Mouse (Mus musculus) cerebral cortex, adult 2 months (tissue): ENCODE results near the gene Neurl1b.

Experiments used
- WGBS: fragments of 180-500 bp; shearing (Covaris S2); methylation state at CpG from one replicate; pipeline ENCODE4 v1.1.7; 2018; 5-methylcytosine and 5-hydroxymethylcytosine counted together

The Neurl1b gene

GRCm38 (mm10) chr17:26396765-26397164 lies 17.9 kb upstream of the Neurl1b start:
- 32% methylated on average over 3 of the region's 3 CpGs for WGBS

GRCm38 (mm10) chr17:26397339-26397738 lies 17.3 kb upstream of the Neurl1b start:
- WGBS: 27% methylated on average over 6 of the region's 6 CpGs

- WGBS: 50% methylated on average over 10 of the region's 10 CpGs
Measured at GRCm38 (mm10) chr17:26405340-26406100, 9.1 kb upstream of the Neurl1b start.

- WGBS: 83% methylated on average over 5 of the region's 5 CpGs
Measured at GRCm38 (mm10) chr17:26412967-26413366, 1.7 kb upstream of the Neurl1b start.

GRCm38 (mm10) chr17:26414184-26414522 lies 476 bp upstream of the Neurl1b start:
- 10% methylated on average over 5 of the region's 5 CpGs for WGBS

GRCm38 (mm10) chr17:26415355-26415865 lies 781 bp downstream of the Neurl1b start:
- WGBS: 4% methylated on average over 27 of the region's 27 CpGs

GRCm38 (mm10) chr17:26416141-26416540 lies 1.5 kb downstream of the Neurl1b start:
- WGBS: 45% methylated on average over 3 of the region's 3 CpGs

GRCm38 (mm10) chr17:26417770-26418421 lies 3.3 kb downstream of the Neurl1b start:
- 90% methylated on average over 6 of the region's 6 CpGs for WGBS

GRCm38 (mm10) chr17:26420491-26421247 lies 6.0 kb downstream of the Neurl1b start:
- WGBS: 70% methylated on average over 7 of the region's 7 CpGs

- WGBS: 52% methylated on average over 3 of the region's 3 CpGs
Measured at GRCm38 (mm10) chr17:26421561-26421960, 6.9 kb downstream of the Neurl1b start.

GRCm38 (mm10) chr17:26422390-26422789 lies 7.8 kb downstream of the Neurl1b start:
- 82% methylated on average over 6 of the region's 6 CpGs for WGBS

GRCm38 (mm10) chr17:26423967-26424641 lies 9.5 kb downstream of the Neurl1b start:
- 34% methylated on average over 11 of the region's 11 CpGs for WGBS

GRCm38 (mm10) chr17:26424973-26425735 lies 10.5 kb downstream of the Neurl1b start:
- 48% methylated on average over 13 of the region's 13 CpGs for WGBS

- 73% methylated on average over 11 of the region's 11 CpGs for WGBS
Measured at GRCm38 (mm10) chr17:26433295-26433694, 18.7 kb downstream of the Neurl1b start.

- 73% methylated on average over 14 of the region's 14 CpGs for WGBS
Measured at GRCm38 (mm10) chr17:26437089-26437815, 22.6 kb downstream of the Neurl1b start.

- 49% methylated on average over 52 of the region's 52 CpGs for WGBS
Measured at GRCm38 (mm10) chr17:26439001-26439400, 24.4 kb downstream of the Neurl1b start.

- WGBS: 95% methylated on average over 10 of the region's 10 CpGs
Measured at GRCm38 (mm10) chr17:26441024-26441423, 26.4 kb downstream of the Neurl1b start.

- 58% methylated on average over 6 of the region's 6 CpGs for WGBS
Measured at GRCm38 (mm10) chr17:26442197-26442596, 27.6 kb downstream of the Neurl1b start.

GRCm38 (mm10) chr17:26443865-26444264 lies 29.2 kb downstream of the Neurl1b start:
- 65% methylated on average over 4 of the region's 4 CpGs for WGBS

- WGBS: 79% methylated on average over 3 of the region's 3 CpGs
Measured at GRCm38 (mm10) chr17:26449472-26449871, 34.8 kb downstream of the Neurl1b start.
